Mouse (Mus musculus): Measurements from ENCODE around the gene S100a2.

S100a2 gene

GRCm38 (mm10) chr3:90621552-90621951, 31.5 kb downstream of the S100a2 start:
- DNase-seq, result no peak

- peak; percentile 97 for DNase-seq
These were observed 33.5 kb downstream of the S100a2 start for GRCm38 (mm10) chr3:90623435-90624071.

GRCm38 (mm10) chr3:90625496-90625895, 35.4 kb downstream of the S100a2 start:
- DNase-seq, result peak; percentile 83

- DNase-seq, result peak; percentile 25
These were observed 36.4 kb downstream of the S100a2 start for GRCm38 (mm10) chr3:90626266-90627021.

GRCm38 (mm10) chr3:90627366-90627765, 37.3 kb downstream of the S100a2 start:
- peak; percentile 46 for DNase-seq

GRCm38 (mm10) chr3:90627807-90628206, 37.8 kb downstream of the S100a2 start:
- peak; percentile 80 for DNase-seq

GRCm38 (mm10) chr3:90629298-90629697, 39.3 kb downstream of the S100a2 start:
- peak; percentile 52 for DNase-seq

GRCm38 (mm10) chr3:90631984-90632383, 41.9 kb downstream of the S100a2 start:
- DNase-seq, result no peak

GRCm38 (mm10) chr3:90638511-90639275, 48.6 kb downstream of the S100a2 start:
- DNase-seq, result peak; percentile 88

- peak; percentile 88 for DNase-seq
These were observed 49.6 kb downstream of the S100a2 start for GRCm38 (mm10) chr3:90639511-90640154.

- DNase-seq, result peak; percentile 64
These were observed 50.9 kb downstream of the S100a2 start for GRCm38 (mm10) chr3:90640981-90641380.
